Mouse (Mus musculus): Measurements from ENCODE around the gene Mbd3.

DNA sequence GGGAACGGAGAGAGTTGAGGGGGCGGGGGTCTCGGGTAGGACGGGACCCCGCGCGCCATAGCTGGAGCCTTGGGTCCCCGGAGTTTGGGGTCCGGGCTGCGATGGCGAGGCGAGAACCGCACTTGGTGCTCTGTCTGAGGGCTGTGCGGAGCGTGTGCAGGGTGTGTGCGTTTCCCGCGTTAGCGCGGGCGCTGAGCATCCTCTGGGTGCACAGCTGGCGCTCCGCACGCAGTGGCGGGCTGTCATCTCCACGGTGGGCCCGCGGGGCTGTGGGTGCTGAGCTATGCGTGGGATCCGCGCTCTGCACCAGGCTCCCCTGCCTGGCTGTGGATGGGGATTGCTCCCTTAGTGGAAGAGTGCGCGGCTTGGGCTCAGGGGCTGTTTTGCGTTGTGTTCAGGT is 42.6 kb downstream of the Mbd3 start:
- TF ChIP-seq CTCF (IDR thresholded peaks at IDR 0.05; ENCODE audit: low read depth, low read length) = no peak
- no peak for TF ChIP-seq EP300 (IDR thresholded peaks at IDR 0.05; ENCODE audit: insufficient read depth, low read depth, low read length)
- TF ChIP-seq POLR2A (IDR thresholded peaks at IDR 0.05; ENCODE audit: insufficient read depth, low read length) = no peak

Measured in ES-Bruce4 (cell line).